Mouse (Mus musculus) lung, postnatal 0 days (tissue): ENCODE results near the gene Gm42372. TPM values are rescaled to one million over a fixed set of nuclear protein-coding genes. Genes with fewer than 3 reads are reported as not detected.

Experiments
- ATAC-seq: fragments of 200-750 bp; cut with Nextera tagmentation; 2 replicates; pipeline ENCODE4 v1.8.0; 2017; ENCODE audit warnings: moderate library complexity
- DNase-seq: peaks from one replicate; pipeline ENCODE4 v3.0.0-alpha.2; 2016; ENCODE audit warnings: low spot score
- H3K27ac ChIP-seq: fragments of 300-500 bp; sonication (generic); 2 replicates; pipeline ENCODE4 v1.5.1; 2014; ENCODE audit warnings: antibody characterized with exemption, mild to moderate bottlenecking, low read length, mixed read lengths
- H3K27me3 ChIP-seq: fragments of 300-500 bp; sonication (generic); replicated peaks from 2 replicates; pipeline ENCODE4 v1.6.1; 2014; ENCODE audit warnings: low read length, mixed read lengths; ENCODE audit not compliant: insufficient read depth
- H3K36me3 ChIP-seq: fragments of 300-500 bp; sonication (generic); 2 replicates; pipeline ENCODE4 v1.6.1; 2014; ENCODE audit warnings: low read length, mixed read lengths; ENCODE audit not compliant: insufficient read depth
- H3K4me1 ChIP-seq: fragments of 300-500 bp; sonication (generic); 2 replicates; pipeline ENCODE4 v1.6.1; 2014; ENCODE audit warnings: antibody characterized with exemption, low read depth, low read length, mixed read lengths; ENCODE audit not compliant: insufficient read depth
- H3K4me2 ChIP-seq: fragments of 300-500 bp; sonication (generic); replicated peaks from 2 replicates; pipeline ENCODE4 v1.6.1; 2014; ENCODE audit warnings: low read depth, mild to moderate bottlenecking, low read length, moderate library complexity, mixed read lengths
- H3K4me3 ChIP-seq: fragments of 300-500 bp; sonication (generic); 2 replicates; pipeline ENCODE4 v1.5.1; 2014; ENCODE audit warnings: low read depth, low read length
- H3K9ac ChIP-seq: fragments of 300-500 bp; sonication (generic); replicated peaks from 2 replicates; pipeline ENCODE4 v1.6.1; 2014; ENCODE audit warnings: low read depth, mild to moderate bottlenecking
- H3K9me3 ChIP-seq: fragments of 300-500 bp; sonication (generic); 2 replicates; pipeline ENCODE4 v1.6.1; 2016; ENCODE audit warnings: low read length, mixed read lengths
- CTCF ChIP-seq: IDR thresholded peaks from 2 replicates; pipeline ENCODE4 v1.5.1; 2016; ENCODE audit warnings: antibody characterized with exemption, mild to moderate bottlenecking
- EP300 ChIP-seq: IDR thresholded peaks from 2 replicates; pipeline ENCODE4 v1.6.1; 2016; ENCODE audit warnings: antibody characterized with exemption, mild to moderate bottlenecking, control low read depth
- WGBS: fragments of 180-500 bp; shearing (Covaris S2); extraction: QIAGEN DNeasy Blood & Tissue Kit; methylation state at CpG from one replicate; pipeline ENCODE4 v1.1.7; 2014; 5-methylcytosine and 5-hydroxymethylcytosine counted together
- polyA plus RNA-seq: library from polyadenylated mRNA; unstranded; fragments of >200 nt; fragmentation: Nextera tagmentation; extraction: Ambion mirVana; gene quantifications from 2 replicates; pipeline ENCODE4 v1.2.1, GENCODE M21; 2015

Gm42372 gene
- polyA plus RNA-seq, 1 experiment from 2014 or later, result 0.04 TPM

GRCm38 (mm10) chr7:16999650-17000049 is 16.8 kb downstream of the Gm42372 start:
- DNase-seq (peak; percentile 70), ATAC-seq (peak; percentile 14)
- peaks cover 10% of the 10 kb centered on the region for H3K4me1 ChIP-seq
- H3K36me3 ChIP-seq, result 0 out of 2 replicates have a peak, but pooled peaks cover 5% of the 10 kb centered on the region
- no peak overlapping the region for H3K4me3 ChIP-seq
- no peak overlapping the region for H3K4me2 ChIP-seq
- no peaks in the 10 kb centered on the region for H3K9me3 ChIP-seq
- no peak overlapping the region for H3K9ac ChIP-seq
- 24% methylated on average over 4 of the region's 4 CpGs for WGBS
- H3K27ac ChIP-seq, result no peak overlapping the region
- TF ChIP-seq EP300 (no peak), CTCF (peak; percentile 97)
- no peaks in the 10 kb centered on the region for H3K27me3 ChIP-seq

DNA sequence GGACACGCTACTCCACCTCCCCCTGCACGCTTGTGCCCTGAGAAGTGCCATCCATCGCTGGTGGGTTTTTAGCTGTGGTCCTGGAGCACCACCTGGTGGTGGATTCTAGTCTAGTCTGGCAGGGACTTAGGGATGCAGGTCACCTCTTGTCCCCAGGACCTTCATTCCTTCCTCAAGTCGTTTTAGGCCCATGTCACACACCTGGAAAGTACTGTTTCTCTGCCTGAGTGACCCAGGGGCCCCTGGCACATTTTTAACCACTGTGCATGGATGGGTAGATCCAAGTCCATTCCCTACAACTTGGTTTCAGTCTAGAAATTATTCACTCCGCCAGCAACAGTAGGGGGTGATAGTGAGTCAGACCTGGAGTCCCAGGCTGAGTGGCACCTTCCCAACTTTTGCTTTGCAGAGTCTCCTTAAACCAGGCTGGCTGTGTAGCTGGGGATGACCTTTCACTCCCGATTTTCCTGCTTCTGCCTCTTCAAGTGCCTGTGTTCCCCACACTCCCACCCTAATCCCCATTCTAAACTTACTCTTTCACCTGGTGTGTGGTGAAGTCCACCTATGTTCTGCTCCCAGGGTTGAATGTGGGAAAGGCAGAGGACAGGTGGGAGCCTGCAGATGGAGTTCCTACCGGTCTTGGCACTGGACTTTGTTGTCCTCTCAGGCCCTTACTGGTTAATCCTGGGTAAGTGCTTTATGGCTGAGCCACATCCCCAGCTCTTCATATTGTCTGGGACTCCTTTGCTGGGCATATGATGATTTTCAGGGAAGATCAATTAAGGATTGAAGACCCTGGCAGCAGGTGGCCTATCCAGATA is 19.7 kb downstream of the Gm42372 start:
- 0 out of 2 replicates have a peak, but pooled peaks cover 3% of the 10 kb centered on the region for H3K4me1 ChIP-seq
- no peaks in the 10 kb centered on the region for H3K27me3 ChIP-seq
- peak; percentile 78 for ATAC-seq
- H3K36me3 ChIP-seq, result peaks cover 21% of the 10 kb centered on the region; the same call in 1 of the 2 replicates
- WGBS, result 10% methylated on average over 7 of the region's 7 CpGs
- DNase-seq, result peak; percentile 91
- TF ChIP-seq EP300, result no peak
- peak; percentile 88 for TF ChIP-seq CTCF
- H3K4me2 ChIP-seq, result no peak overlapping the region
- H3K9me3 ChIP-seq, result no peaks in the 10 kb centered on the region
- peak overlapping the region; percentile 26; the same call in 1 of the 2 replicates for H3K27ac ChIP-seq
- no peak overlapping the region for H3K4me3 ChIP-seq
- no peak overlapping the region for H3K9ac ChIP-seq

- Histone ChIP-seq H3K9me3 (no peaks in the 10 kb centered on the region), H3K9ac (no peak overlapping the region), H3K27ac (peak overlapping the region; percentile 26; the same call in 1 of the 2 replicates), H3K4me1 (0 out of 2 replicates have a peak, but pooled peaks cover 3% of the 10 kb centered on the region), H3K4me2 (no peak overlapping the region), H3K27me3 (no peaks in the 10 kb centered on the region), H3K4me3 (no peak overlapping the region), H3K36me3 (peaks cover 26% of the 10 kb centered on the region; the same call in 1 of the 2 replicates)
- no peak; the same call in 1 of the 2 replicates for TF ChIP-seq CTCF
- TF ChIP-seq EP300, result no peak
- ATAC-seq (peak; percentile 22), DNase-seq (peak; percentile 52)
- 64% methylated on average over 7 of the region's 7 CpGs for WGBS
Observed at GRCm38 (mm10) chr7:17003230-17003960, 20.5 kb downstream of the Gm42372 start.

DNA sequence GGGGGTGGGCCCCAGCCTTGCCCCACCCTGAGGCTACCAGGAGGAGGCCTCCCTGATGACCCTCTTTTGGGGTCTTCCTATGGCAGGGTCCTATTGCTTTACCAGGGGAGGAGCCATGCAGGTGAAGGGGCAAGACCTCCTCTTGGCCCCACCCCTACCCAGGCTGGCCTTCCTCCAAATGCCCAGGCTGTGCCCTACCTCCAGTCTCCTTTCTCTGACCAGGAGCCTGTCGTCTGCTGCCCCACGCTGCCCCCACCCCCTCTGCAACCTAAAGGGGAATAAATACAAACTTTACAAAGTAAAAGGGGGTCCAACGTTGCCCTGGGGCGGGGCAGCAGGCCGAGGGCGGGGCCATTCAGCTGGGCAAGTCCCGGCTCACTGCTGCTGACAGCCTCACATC is 21.8 kb downstream of the Gm42372 start:
- Histone ChIP-seq H3K9ac (no peak overlapping the region), H3K36me3 (peaks cover 26% of the 10 kb centered on the region; the same call in 1 of the 2 replicates), H3K9me3 (no peaks in the 10 kb centered on the region), H3K4me2 (no peak overlapping the region), H3K27ac (no peak overlapping the region), H3K27me3 (no peaks in the 10 kb centered on the region), H3K4me1 (no peaks in the 10 kb centered on the region), H3K4me3 (no peak overlapping the region)
- TF ChIP-seq CTCF, result no peak
- TF ChIP-seq EP300, result no peak
- 66% methylated on average over 7 of the region's 7 CpGs for WGBS
- ATAC-seq, result no peak
- DNase-seq, result no peak

DNA sequence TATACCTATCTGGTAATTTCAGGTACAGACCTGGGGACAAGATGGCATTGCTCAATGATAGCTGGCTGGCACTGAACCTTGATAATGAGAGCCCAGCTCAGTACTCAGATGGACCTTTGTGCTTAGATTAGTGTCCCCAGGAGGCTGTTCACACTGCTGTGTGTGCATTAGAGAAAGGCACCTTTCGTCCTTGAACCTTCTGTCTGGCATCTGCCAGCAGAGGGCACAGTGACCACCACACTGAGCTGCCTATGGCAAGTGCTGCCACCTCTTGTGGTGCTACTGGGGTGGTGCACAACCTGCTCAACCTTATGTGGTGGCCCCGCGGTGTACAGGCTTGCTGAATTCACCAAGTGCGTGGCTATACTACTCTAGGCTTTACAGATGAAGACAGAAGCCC is 24.4 kb downstream of the Gm42372 start:
- no peak overlapping the region for H3K4me2 ChIP-seq

DNA sequence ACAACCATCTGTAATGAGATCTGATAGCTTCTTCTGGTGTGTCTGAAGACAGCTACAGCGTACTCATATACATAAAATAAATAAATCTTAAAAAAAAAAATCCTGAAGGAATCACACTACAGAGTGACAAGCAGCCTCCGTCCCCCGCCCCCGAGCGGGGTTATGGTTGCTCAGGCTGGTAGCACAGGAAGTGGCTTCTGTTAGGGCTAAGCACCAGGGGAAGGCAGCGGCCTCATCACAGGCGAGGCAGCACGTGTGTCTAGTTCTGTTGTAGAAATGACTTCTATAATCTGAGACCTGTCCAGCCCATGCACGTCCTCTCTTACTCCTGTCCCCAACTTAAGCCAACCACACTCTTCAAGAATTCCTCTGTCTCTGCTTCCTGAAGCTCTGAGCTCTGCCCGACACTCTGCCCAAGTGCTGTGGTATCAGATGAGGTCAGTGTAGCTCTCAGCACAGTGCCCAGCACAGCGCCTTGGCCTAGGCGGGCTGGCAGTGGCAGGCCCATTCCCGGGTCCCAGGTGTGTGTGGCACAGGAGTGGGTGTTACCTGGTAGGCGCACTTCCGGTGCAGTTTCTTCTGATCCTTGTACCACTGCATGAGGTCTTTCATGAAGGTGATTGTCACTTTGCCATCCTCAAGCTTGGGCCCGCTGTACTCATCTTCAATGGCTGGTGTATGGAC is 26.6 kb downstream of the Gm42372 start:
- no peak overlapping the region for H3K9ac ChIP-seq
- WGBS, result 77% methylated on average over 16 of the region's 16 CpGs
- H3K9me3 ChIP-seq, result no peaks in the 10 kb centered on the region
- no peak for DNase-seq
- no peaks in the 10 kb centered on the region for H3K4me1 ChIP-seq
- no peak for ATAC-seq
- peaks cover 34% of the 10 kb centered on the region for H3K36me3 ChIP-seq
- no peak overlapping the region for H3K4me2 ChIP-seq
- no peak for TF ChIP-seq EP300
- TF ChIP-seq CTCF, result no peak
- no peak overlapping the region for H3K27ac ChIP-seq
- H3K4me3 ChIP-seq, result no peak overlapping the region
- no peaks in the 10 kb centered on the region for H3K27me3 ChIP-seq

More for the DNA sequence above, 24.4 kb downstream of the Gm42372 start:
- WGBS, result 66% methylated on average over 4 of the region's 4 CpGs
- Histone ChIP-seq H3K36me3 (peaks cover 21% of the 10 kb centered on the region; the same call in 1 of the 2 replicates), H3K4me3 (no peak overlapping the region), H3K4me1 (no peaks in the 10 kb centered on the region), H3K27ac (no peak overlapping the region), H3K27me3 (no peaks in the 10 kb centered on the region), H3K9me3 (no peaks in the 10 kb centered on the region), H3K9ac (no peak overlapping the region)
- peak; percentile 95 for TF ChIP-seq CTCF
- no peak for TF ChIP-seq EP300
- peak; percentile 63 for DNase-seq
- ATAC-seq, result peak; percentile 65
